Mouse (Mus musculus) heart, embryonic 14.5 days (tissue): ENCODE data around the gene Inhbe. TPM values are rescaled to one million over a fixed set of nuclear protein-coding genes. Genes with fewer than 3 reads are reported as not detected.
A peak's percentile ranks its signal among the peaks of the same experiment; 100 is the strongest.
"Not testable (repeated sequence)": the region's sequence is repeated elsewhere in the genome, so short reads cannot be mapped to it uniquely, and the experiment has no call there.

Experiments used
- ATAC-seq: fragments of 200-750 bp; cut with Nextera tagmentation; 2 replicates; pipeline ENCODE4 v1.8.0; 2017; ENCODE audit warnings: low read depth, moderate TSS enrichment; ENCODE audit not compliant: insufficient number of reproducible peaks, insufficient read depth, low FRiP score
- H3K27ac ChIP-seq, 2 experiments: fragments of 200-500 bp in 1 of 2; fragments of 300-500 bp in 1 of 2; sonication (generic) in 1 of 2; replicated peaks in 1 of 2; 2 replicates each; pipeline ENCODE4 v1.5.1; 2012 to 2014; ENCODE audit warnings: low read depth in 2 of 2, low read length in 2 of 2, control low read depth in 1 of 2, mild to moderate bottlenecking in 1 of 2, mixed read lengths in 1 of 2; ENCODE audit not compliant: control insufficient read depth in 1 of 2, insufficient read depth in 1 of 2
- H3K27me3 ChIP-seq: fragments of 300-500 bp; sonication (generic); 2 replicates; pipeline ENCODE4 v1.6.1; 2014; ENCODE audit warnings: mild to moderate bottlenecking, low read length, control low read depth; ENCODE audit not compliant: control insufficient read depth, insufficient read depth
- H3K36me3 ChIP-seq: fragments of 300-500 bp; sonication (generic); 2 replicates; pipeline ENCODE4 v1.6.1; 2014; ENCODE audit warnings: mild to moderate bottlenecking, control low read depth, low read length, mixed read lengths; ENCODE audit not compliant: control insufficient read depth, insufficient read depth
- H3K4me1 ChIP-seq, 2 experiments: fragments of 200-500 bp in 1 of 2; fragments of 300-500 bp in 1 of 2; sonication (generic) in 1 of 2; 2 replicates each; pipeline ENCODE4 v1.6.1; 2012 to 2014; ENCODE audit warnings: low read length in 2 of 2, control low read depth in 1 of 2, mixed read lengths in 1 of 2; ENCODE audit not compliant: control insufficient read depth in 2 of 2, insufficient read depth in 2 of 2
- H3K4me2 ChIP-seq: fragments of 300-500 bp; sonication (generic); 2 replicates; pipeline ENCODE4 v1.6.1; 2014; ENCODE audit warnings: mild to moderate bottlenecking, low read length
- H3K4me3 ChIP-seq, 2 experiments: fragments of 200-500 bp in 1 of 2; fragments of 300-500 bp in 1 of 2; sonication (generic) in 1 of 2; 2 replicates each; pipeline ENCODE4 v1.5.1; 2012 to 2014; ENCODE audit warnings: low read length in 2 of 2, mild to moderate bottlenecking in 2 of 2, control low read depth in 1 of 2, low read depth in 1 of 2, moderate library complexity in 1 of 2; ENCODE audit not compliant: control insufficient read depth in 1 of 2, insufficient read depth in 1 of 2
- H3K9ac ChIP-seq: fragments of 300-500 bp; sonication (generic); 2 replicates; pipeline ENCODE4 v1.6.1; 2014; ENCODE audit warnings: mild to moderate bottlenecking, low read length
- H3K9me3 ChIP-seq: fragments of 300-500 bp; sonication (generic); 2 replicates; pipeline ENCODE4 v1.6.1; 2016; ENCODE audit warnings: low read length, control low read depth; ENCODE audit not compliant: control insufficient read depth
- WGBS: fragments of 180-500 bp; shearing (Covaris S2); extraction: QIAGEN DNeasy Blood & Tissue Kit; methylation state at CpG from one replicate; pipeline ENCODE4 v1.1.7; 2014; 5-methylcytosine and 5-hydroxymethylcytosine counted together
- polyA plus RNA-seq: library from polyadenylated mRNA; unstranded; fragments of >200 nt; fragmentation: Nextera tagmentation; extraction: Ambion mirVana; gene quantifications from 2 replicates; pipeline ENCODE4 v1.2.1, GENCODE M21; 2014

Inhbe gene
- polyA plus RNA-seq, 1 experiment from 2014 or later = not detected

- WGBS = under 1% methylated on average over 65 of the region's 65 CpGs
- no peaks in the 10 kb centered on the region for H3K9me3 ChIP-seq
- H3K27me3 ChIP-seq = no peaks in the 10 kb centered on the region
- H3K27ac ChIP-seq = peak within 1 kb of the TSS; percentile 70 to 79
- peaks cover 2 to 7% of the 10 kb centered on the region in 2 experiments; a peak in 3 of 4 replicates for H3K4me1 ChIP-seq
- H3K4me3 ChIP-seq = peak within 1 kb of the TSS; percentile 74 to 90
- peak within 1 kb of the TSS; percentile 82 for H3K4me2 ChIP-seq
- ATAC-seq = peak; percentile 93
- peak within 1 kb of the TSS; percentile 82 for H3K9ac ChIP-seq
- peaks cover 24% of the 10 kb centered on the region for H3K36me3 ChIP-seq
These were observed 42.5 kb downstream of the Inhbe start, which contains the start of gene Mars for GRCm38 (mm10) chr10:127311476-127312355. Mars (minus strand) TSS chr10:127311786.

GRCm38 (mm10) chr10:127310523-127311475 is 43.4 kb downstream of the Inhbe start:
- WGBS = 34% methylated on average over 23 of the region's 23 CpGs
- Histone ChIP-seq H3K4me2 (peak overlapping the region; percentile 82), H3K9me3 (no peaks in the 10 kb centered on the region), H3K27me3 (no peaks in the 10 kb centered on the region), H3K27ac (peak overlapping the region; percentile 6 to 64; a peak in 3 of 4 replicates), H3K36me3 (peaks cover 33% of the 10 kb centered on the region), H3K9ac (peak overlapping the region; percentile 82), H3K4me1 (peaks cover 2 to 7% of the 10 kb centered on the region in 2 experiments; a peak in 3 of 4 replicates), H3K4me3 (peak overlapping the region; percentile 74 to 90)
- ATAC-seq = peak; percentile 25; the same call in 1 of the 2 replicates

DNA sequence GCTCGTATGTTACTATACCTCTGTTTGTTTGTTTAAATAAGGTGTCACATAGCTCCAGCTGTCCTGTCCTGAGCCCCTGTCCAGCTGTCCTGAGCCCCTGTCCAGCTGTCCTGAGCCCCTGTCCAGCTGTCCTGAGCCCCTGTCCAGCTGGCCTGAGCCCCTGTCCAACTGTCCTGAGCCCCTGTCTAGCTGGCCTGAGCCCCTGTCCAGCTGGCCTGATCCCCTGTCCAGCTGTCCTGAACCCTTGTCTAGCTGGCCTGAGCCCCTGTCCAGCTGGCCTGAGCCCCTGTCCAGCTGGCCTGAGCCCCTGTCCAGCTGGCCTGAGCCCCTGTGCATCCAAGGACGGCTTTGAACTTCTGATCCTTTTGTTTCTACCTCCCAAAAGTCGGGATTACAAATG is 45.0 kb downstream of the Inhbe start:
- H3K27ac ChIP-seq, ATAC-seq, H3K27me3 ChIP-seq, H3K4me2 ChIP-seq, H3K9ac ChIP-seq, H3K4me1 ChIP-seq, H3K4me3 ChIP-seq, H3K9me3 ChIP-seq: not testable (repeated sequence)
- WGBS = 88% methylated on average over 3 of the region's 3 CpGs
- H3K36me3 ChIP-seq = peaks cover 49% of the 10 kb centered on the region

- Histone ChIP-seq H3K9ac (no peak overlapping the region), H3K4me3 (no peak overlapping the region), H3K27ac (no peak overlapping the region), H3K9me3 (no peaks in the 10 kb centered on the region), H3K4me2 (no peak overlapping the region), H3K27me3 (no peaks in the 10 kb centered on the region), H3K36me3 (peaks cover 97% of the 10 kb centered on the region), H3K4me1 (no peaks in the 10 kb centered on the region)
- ATAC-seq = no peak
- WGBS = 90% methylated on average over 11 of the region's 11 CpGs
These were observed 51.1 kb downstream of the Inhbe start for GRCm38 (mm10) chr10:127303136-127303535.

DNA sequence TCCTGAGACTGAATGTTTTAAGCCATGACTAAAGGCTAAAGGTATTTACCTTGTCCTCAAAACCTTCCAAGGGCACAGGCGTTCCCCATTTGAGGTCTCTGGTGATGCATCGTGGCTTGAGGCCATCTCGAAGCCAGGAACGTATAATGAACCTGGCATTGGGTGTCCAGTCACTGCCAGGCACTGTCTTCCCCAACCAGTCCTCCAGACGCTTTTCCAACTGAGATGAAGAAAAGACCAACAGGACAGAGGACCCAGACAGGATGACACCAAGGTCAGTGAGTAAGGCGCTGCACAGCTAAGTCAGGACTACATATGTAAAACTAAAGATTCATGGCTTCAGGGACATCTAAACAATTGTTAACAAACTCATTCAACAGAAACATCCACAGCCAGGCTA is 53.9 kb downstream of the Inhbe start:
- peaks cover 9 to 14% of the 10 kb centered on the region in 2 experiments for H3K4me1 ChIP-seq
- no peak overlapping the region for H3K9ac ChIP-seq
- H3K27me3 ChIP-seq = no peaks in the 10 kb centered on the region
- no peak overlapping the region for H3K27ac ChIP-seq
- H3K4me2 ChIP-seq = no peak overlapping the region
- 90% methylated on average over 6 of the region's 6 CpGs for WGBS
- no peaks in the 10 kb centered on the region for H3K9me3 ChIP-seq
- ATAC-seq = no peak
- H3K4me3 ChIP-seq = no peak overlapping the region
- peaks cover 97% of the 10 kb centered on the region for H3K36me3 ChIP-seq

Other genes starting within 250 kb of the Inhbe start
- 27.7 and 28.3 TPM in 2 replicates for gene Os9, start 233.3 kb downstream of the Inhbe start, polyA plus RNA-seq
- gene B4galnt1, start 189.2 kb downstream of the Inhbe start, polyA plus RNA-seq = 1.5 and 2.0 TPM in 2 replicates
- gene Slc26a10, start 173.8 kb downstream of the Inhbe start, polyA plus RNA-seq = 17.4 and 19.3 TPM in 2 replicates
- 18.2 and 22.8 TPM in 2 replicates for gene Arhgef25, start 164.3 kb downstream of the Inhbe start, polyA plus RNA-seq
- 73.3 and 75.7 TPM in 2 replicates for gene Dtx3, start 158.7 kb downstream of the Inhbe start, polyA plus RNA-seq
- 17.6 and 22.8 TPM in 2 replicates for gene Pip4k2c, start 142.8 kb downstream of the Inhbe start, polyA plus RNA-seq
- 0.42 and 1.2 TPM in 2 replicates for gene Kif5a, start 91.1 kb downstream of the Inhbe start, polyA plus RNA-seq
- 126 and 137 TPM in 2 replicates for gene Dctn2, start 88.0 kb downstream of the Inhbe start, polyA plus RNA-seq
- gene Mbd6, start 65.4 kb downstream of the Inhbe start, polyA plus RNA-seq = 13.8 and 16.1 TPM in 2 replicates
- gene Mars, start 42.6 kb downstream of the Inhbe start, polyA plus RNA-seq = 76.1 and 76.2 TPM in 2 replicates
- gene Arhgap9, start 32.4 kb downstream of the Inhbe start, polyA plus RNA-seq = 1.3 and 2.4 TPM in 2 replicates
- gene Gli1, start 12.4 kb downstream of the Inhbe start, polyA plus RNA-seq = 0.07 and 0.36 TPM in 2 replicates
- gene Inhbc, start 16.0 kb upstream of the Inhbe start, polyA plus RNA-seq = not detected in 2 replicates
- gene R3hdm2, start 25.9 kb upstream of the Inhbe start, polyA plus RNA-seq = 32.8 and 36.3 TPM in 2 replicates
- 0.31 TPM in 1 of 2 replicates, not detected in the other for gene Stac3, start 147.3 kb upstream of the Inhbe start, polyA plus RNA-seq
- gene Ndufa4l2, start 160.6 kb upstream of the Inhbe start, polyA plus RNA-seq = 31.2 and 34.2 TPM in 2 replicates
- 71.7 and 73.0 TPM in 2 replicates for gene Shmt2, start 168.0 kb upstream of the Inhbe start, polyA plus RNA-seq
- 0.70 and 0.81 TPM in 2 replicates for gene Nxph4, start 180.1 kb upstream of the Inhbe start, polyA plus RNA-seq